Mouse (Mus musculus) forelimb bud, embryonic 11.5 days (tissue): ENCODE results near the gene Mindy3.

ENCODE experiments used
- DNase-seq: peaks from one replicate; pipeline ENCODE4 v3.0.0-alpha.2; 2012; ENCODE audit warnings: low read depth, low spot score

The Mindy3 gene

DNA sequence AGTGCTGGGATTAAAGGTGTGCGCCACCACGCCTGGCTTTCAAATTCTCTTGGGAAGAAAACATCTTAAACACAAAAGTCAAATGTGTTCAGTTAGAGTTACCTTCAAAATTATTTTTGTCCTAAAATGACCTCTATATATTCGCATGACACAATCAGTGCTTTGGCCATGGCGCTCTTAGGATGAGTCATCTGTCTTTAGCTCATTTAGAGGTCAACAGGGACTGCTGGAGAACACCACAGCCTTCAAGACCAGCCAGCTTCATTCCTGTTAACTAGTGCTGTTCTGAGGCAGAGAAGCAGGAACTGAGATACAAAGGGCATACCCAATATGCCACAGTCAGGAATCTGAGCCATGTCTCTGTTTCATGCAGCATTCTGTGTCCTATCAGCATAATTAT, 47.9 kb downstream of the Mindy3 start:
- DNase-seq, result no peak

DNA sequence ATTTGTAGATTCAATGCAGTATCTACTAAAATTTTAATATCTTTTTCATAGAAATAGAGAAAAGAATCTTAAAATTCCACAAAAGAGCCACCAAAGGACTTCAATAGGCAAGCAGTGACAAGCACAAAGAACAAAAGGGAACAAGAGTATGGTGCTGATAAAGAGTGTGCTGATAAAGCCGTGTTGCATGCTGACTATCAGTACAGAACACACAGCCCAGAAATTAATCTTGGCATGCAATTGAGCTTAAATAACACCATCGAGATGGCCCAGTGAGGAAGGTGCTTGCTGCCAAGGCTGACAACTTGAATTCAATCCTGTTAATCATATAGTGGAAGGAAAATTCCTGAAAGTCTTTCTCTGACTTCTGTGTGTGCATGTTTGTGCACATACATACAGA, 50.8 kb downstream of the Mindy3 start:
- no peak for DNase-seq

DNA sequence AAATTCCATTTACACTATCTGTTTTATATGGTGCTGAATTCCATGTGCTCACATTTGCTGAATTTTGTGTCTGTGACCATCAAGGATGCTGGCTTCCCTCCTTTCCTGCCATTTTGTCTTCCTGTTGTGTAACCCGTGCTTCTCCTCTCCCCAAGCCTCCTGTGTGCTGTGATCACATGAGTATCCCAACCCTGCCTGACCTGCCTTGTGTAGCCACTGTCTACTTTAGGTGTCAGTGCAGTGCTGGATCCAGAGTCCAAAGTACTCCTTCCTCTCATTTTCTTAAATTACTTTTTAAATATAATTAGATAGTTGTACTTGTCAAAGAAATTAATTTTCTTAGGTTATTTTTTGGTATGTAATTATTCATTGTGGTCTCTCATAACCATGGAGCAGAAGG, 51.3 kb downstream of the Mindy3 start:
- no peak for DNase-seq

- no peak for DNase-seq
Measured at GRCm38 (mm10) chr2:12361310-12361709, 58.0 kb downstream of the Mindy3 start.

GRCm38 (mm10) chr2:12354837-12355236, 64.4 kb downstream of the Mindy3 start:
- DNase-seq, result no peak

DNA sequence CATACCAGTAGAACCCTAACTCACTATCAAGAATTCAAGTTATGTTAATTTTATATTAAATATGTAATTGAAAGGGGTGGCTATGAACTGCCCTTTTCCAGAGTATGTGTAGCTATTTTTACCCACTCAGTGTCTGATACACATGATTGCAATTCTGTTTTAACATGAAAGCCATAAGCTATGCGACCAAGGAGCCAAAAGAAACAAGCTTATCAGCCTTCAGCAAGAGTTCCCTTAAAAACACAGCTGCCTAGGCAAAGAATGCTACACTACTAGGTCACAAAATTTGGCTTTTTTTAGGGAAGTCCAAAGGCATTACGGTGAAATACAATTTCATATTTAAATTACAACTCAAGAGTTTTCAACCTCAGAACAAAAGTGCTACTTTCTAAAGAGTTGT, 70.4 kb downstream of the Mindy3 start:
- no peak for DNase-seq

GRCm38 (mm10) chr2:12331962-12332361, 87.3 kb downstream of the Mindy3 start:
- DNase-seq, result no peak

DNA sequence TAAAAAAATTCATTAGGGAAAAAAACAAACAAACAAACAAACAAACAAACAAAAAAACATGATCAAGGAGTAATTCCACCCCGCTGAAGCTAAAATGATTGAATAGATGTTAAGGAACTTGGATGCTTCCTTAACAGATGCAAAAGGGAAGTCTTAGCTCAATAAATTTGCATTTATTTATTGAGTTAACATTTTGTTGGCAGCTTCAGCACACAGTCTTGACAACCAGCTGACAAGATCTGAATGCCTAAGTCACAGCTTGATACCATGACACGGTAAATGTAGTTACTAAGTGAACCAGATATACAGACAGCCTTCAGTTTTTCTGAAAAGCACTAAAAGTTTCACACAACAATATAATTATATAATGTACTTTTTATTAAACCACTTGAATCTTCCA, 89.7 kb downstream of the Mindy3 start:
- DNase-seq, result no peak

DNA sequence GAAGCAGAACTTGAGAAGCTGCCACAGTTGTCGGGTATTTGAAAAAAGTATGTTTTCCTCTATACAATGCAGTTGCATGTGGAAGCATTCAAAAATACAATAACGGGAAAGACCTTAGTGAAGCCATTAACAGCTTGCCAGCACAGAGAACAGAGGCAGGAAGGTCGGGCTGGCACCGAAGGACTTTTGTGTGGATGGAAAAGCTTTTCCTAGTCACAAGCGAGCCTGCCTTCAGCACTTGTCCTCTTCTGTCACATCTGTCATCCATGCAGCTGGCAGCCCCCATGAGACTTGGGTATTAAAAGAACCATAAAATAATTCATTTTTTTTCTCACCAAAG, 90.2 kb downstream of the Mindy3 start:
- no peak for DNase-seq

DNA sequence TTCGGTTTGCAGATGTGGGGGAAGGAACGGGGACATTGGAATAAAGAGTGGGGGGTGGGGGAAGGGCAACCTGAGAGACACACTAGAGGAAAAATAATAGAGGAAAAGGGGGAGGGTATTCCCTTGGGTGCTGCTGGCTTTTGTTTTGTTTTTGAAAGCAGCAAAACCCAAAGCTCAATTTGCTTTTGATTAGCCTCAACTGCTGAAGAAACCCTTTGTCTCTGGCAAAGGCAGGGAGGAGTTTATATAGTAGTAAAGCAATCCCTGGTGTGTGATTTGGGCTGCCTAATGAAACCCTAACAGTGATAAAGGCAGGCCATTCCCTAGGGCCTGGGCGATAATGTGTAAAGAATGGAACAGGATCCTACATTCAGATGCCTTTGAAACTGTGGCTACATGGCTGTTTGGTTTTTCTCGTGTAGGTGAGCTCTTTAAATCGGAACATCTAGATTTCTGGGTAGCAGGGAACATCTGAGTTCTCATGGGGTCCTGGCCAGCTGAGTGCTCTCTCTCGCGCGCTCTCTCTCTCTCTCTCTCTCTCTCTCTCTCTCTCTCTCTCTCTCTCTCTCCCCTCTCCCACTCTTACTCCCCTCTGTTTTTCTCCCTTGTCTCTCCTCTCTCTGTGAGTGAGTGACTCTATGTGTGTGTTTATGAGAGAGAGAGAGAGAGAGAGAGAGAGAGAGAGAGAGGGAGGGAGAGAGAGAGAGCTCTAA, 90.8 kb downstream of the Mindy3 start:
- DNase-seq, result peak; percentile 54

- DNase-seq, result no peak
Measured at GRCm38 (mm10) chr2:12327691-12328354, 91.4 kb downstream of the Mindy3 start.

DNA sequence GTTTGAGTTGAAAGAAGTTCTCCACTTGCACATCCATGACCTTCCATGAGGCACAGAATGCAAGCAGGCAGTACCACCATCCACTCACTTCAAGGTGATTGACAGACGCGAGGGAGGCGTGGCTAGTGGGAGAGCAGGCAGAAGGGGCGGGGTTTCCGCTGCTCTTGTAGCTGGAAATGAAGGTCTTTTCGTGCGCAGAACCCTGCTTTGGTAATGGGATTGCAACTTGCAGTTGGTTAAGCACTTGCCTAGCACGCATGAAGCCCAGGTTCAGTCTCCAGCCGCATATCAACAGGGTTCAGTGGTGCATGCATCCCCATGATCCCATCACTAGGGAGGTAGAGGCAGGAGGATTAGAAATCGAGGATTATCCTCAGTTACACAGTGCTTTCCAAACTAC, 92.1 kb downstream of the Mindy3 start:
- peak; percentile 51 for DNase-seq

DNA sequence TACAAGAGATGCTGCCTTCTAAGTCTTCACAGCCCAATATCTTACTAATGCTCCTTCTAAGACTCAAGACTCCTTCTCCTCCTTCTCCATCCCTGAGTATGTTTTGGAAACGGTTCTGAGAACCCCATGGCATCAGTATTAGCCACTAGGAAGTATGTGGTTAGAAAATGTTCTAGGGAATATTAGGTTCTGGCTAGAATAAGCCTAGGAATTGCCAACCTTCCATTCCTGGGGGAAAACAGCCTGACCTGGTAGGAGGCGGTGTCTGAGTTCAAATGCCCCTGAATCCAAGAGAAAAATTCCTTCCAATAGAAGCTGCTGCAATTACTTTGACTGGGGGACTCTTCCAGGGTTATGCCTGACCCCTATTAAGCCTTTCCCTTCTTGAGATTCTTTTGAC, 93.4 kb downstream of the Mindy3 start:
- DNase-seq, result no peak

DNA sequence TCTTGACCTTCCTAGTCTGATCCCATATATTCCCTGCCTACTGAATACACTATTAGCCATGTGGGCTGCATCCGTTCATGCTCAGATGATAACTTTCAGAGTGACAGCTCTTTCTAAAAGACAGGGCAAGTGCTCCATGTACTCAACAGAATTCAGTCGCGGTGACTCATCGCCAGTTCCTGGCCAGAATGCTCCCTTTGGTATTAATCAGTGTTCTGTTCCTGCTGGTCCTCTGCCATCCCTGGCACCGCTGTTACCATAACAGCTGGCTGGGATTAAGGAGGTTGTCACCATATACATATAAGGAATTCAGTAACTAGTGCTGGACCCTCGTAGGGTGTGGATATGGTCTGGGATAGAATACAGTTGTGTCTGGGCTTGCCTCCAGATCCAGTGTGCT, 93.9 kb downstream of the Mindy3 start:
- no peak for DNase-seq

DNA sequence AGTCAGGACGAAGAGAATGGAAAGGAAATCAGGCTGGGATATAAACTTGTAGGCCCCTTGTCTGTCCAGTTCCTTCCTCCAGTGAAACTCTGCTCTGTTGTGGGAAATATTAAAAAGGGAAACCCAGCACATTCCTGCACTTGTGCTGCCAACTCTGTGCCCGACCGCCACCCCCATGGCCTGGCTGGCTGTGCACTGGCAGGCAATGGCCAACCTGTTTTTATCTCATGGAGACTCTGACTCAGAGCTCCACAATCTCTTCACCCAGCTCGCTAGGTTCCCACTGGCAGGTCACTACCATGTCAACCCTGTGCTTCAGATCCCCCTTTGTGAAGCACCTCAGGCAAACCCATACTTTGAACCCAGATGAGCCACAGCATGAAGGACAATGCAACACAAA, 98.4 kb downstream of the Mindy3 start:
- no peak for DNase-seq

DNA sequence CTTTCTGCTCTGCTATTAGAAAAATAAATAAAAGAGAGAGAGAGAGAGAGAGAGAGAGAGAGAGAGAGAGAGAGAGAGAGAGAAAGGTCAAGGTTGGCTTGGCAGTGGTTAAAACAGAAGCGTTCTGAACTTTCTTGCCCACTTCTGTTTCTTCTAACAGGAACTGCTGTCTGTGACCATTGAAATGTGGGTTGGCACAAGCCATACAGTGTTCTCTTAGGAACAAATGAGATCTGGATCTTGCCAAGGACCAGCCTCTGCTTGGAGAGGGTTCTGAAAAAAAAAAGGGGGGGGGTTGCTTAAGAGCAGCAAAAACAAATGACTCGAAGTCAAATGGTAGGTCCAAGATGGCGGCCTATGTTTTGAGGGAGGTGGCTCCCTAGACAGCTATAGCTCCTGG, 100.6 kb downstream of the Mindy3 start:
- no peak for DNase-seq

GRCm38 (mm10) chr2:12318036-12318435, 101.2 kb downstream of the Mindy3 start:
- DNase-seq, result no peak

GRCm38 (mm10) chr2:12317343-12317742, 101.9 kb downstream of the Mindy3 start:
- DNase-seq, result no peak

- DNase-seq, result no peak
Measured at GRCm38 (mm10) chr2:12316361-12316760, 102.9 kb downstream of the Mindy3 start.

DNA sequence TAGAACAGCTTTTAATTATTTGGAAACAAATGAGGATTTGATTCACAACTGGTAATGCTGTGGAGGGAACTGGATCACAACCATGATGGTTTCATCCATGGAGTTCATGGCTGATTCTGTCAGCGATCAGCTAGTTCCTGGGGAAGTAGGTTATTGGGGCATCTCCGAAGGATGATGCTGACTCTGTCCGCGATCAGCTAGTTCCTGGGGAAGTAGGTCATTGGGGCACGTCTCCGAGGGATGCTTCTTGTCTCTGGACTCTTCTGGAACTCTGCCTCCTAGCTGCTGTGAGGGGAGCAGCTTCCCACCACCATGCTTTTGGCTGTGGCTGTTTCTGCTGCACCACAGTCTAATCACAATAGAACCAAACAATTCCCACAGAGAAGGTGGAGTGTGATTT, 105.2 kb downstream of the Mindy3 start:
- no peak for DNase-seq

- no peak for DNase-seq
Measured at GRCm38 (mm10) chr2:12308466-12308865, 110.8 kb downstream of the Mindy3 start.

GRCm38 (mm10) chr2:12307311-12307710, 112.0 kb downstream of the Mindy3 start:
- no peak for DNase-seq

DNA sequence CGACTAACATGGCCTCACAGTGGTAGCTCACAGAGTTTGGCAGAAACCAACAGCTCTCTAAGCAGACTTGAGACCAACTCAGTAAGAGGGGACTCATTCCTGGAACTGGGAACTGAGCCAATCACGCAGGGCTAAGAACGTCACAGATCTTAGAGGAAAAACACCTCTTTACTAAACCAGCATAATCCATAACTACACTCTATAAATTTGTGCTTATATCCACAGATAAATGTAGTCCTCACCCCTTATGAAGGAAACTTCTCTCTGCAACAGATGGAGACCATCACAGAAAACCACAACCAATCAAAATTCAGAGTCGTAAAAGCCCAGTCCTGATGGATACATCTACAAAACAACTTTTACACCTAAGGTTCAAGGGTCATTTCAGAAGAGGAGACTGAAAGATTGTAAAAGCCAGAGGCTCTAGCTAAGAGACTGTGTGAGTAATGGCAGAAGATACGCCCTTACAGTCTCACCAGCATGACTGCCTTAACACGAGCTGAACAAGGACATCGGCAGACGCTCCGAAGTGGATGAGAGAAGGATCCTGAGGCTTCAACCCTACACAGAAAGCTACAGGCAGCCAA, 114.1 kb downstream of the Mindy3 start:
- no peak for DNase-seq
